Mouse (Mus musculus): ENCODE results near the gene Wnt4.

- TF ChIP-seq ZNF384 (IDR thresholded peaks at IDR 0.05; ENCODE audit: low read depth, low read length) (no peak), CHD2 (IDR thresholded peaks at IDR 0.05; ENCODE audit: low read depth, low read length) (no peak), ZC3H11A (IDR thresholded peaks at IDR 0.05; ENCODE audit: borderline replicate concordance, low read depth, low read length) (no peak)
Measured at GRCm38 (mm10) chr4:137342816-137343215, 65.5 kb downstream of the Wnt4 start.
